Mouse (Mus musculus) CH12.LX (cell line): ENCODE measurements around the gene Ccdc58. TPM values are rescaled to one million over a fixed set of nuclear protein-coding genes. Genes with fewer than 3 reads are reported as not detected.

Experiments used
- DNase-seq: peaks from one replicate; pipeline ENCODE4 v3.0.0-alpha.2; 2013; ENCODE audit errors: extremely low read depth
- H3K27ac ChIP-seq: 2 replicates; pipeline ENCODE4 v1.5.1; 2012; ENCODE audit warnings: low read depth, mild to moderate bottlenecking, control low read depth, moderate library complexity; ENCODE audit not compliant: insufficient read depth
- H3K27me3 ChIP-seq: replicated peaks from 2 replicates; pipeline ENCODE3; 2012; ENCODE audit warnings: inconsistent platforms
- H3K36me3 ChIP-seq, 2 experiments: replicated peaks in 1 of 2; 2 replicates each; pipeline versions ENCODE3 to v1.6.1; 2012; ENCODE audit warnings: inconsistent platforms in 1 of 2, low read length in 1 of 2, mild to moderate bottlenecking in 1 of 2, mixed read lengths in 1 of 2, moderate library complexity in 1 of 2; ENCODE audit not compliant: control insufficient read depth in 1 of 2, insufficient read depth in 1 of 2
- H3K4me1 ChIP-seq, 2 experiments: 2 replicates each; pipeline ENCODE4 v1.6.1; 2012; ENCODE audit warnings: inconsistent platforms in 1 of 2, moderate library complexity in 1 of 2; ENCODE audit not compliant: insufficient read depth in 2 of 2, control insufficient read depth in 1 of 2
- H3K4me2 ChIP-seq: 2 replicates; pipeline ENCODE4 v1.6.1; 2012; ENCODE audit warnings: low read depth, mild to moderate bottlenecking, control low read depth; ENCODE audit not compliant: poor library complexity, insufficient read depth, severe bottlenecking
- H3K4me3 ChIP-seq, 3 experiments: fragments of 150-350 bp in 1 of 3; sonication (generic) in 1 of 3; replicated peaks in 1 of 3; 2 replicates each; pipeline versions ENCODE3 to v1.5.1; 2011 to 2012; ENCODE audit warnings: low read depth in 2 of 3, low read length in 2 of 3, mild to moderate bottlenecking in 2 of 3, moderate library complexity in 2 of 3, control low read depth in 1 of 3, improper control_type of control experiment in 1 of 3, inconsistent platforms in 1 of 3, mixed read lengths in 1 of 3; ENCODE audit not compliant: poor library complexity in 1 of 3
- H3K79me2 ChIP-seq: replicated peaks from 2 replicates; pipeline ENCODE4 v1.6.1; 2012; ENCODE audit warnings: mild to moderate bottlenecking, moderate library complexity; ENCODE audit not compliant: control insufficient read depth, poor library complexity, insufficient read depth, severe bottlenecking; ENCODE audit errors: extremely low read depth
- H3K9ac ChIP-seq: 2 replicates; pipeline ENCODE4 v1.6.1; 2012; ENCODE audit warnings: low read depth, mild to moderate bottlenecking, control low read depth, moderate library complexity; ENCODE audit not compliant: insufficient read depth
- H3K9me3 ChIP-seq: replicated peaks from 2 replicates; pipeline ENCODE3; 2012; ENCODE audit warnings: low read length, inconsistent platforms, mixed read lengths
- CHD1 ChIP-seq: IDR thresholded peaks from 2 replicates; pipeline ENCODE4 v1.6.1; 2012; ENCODE audit warnings: low read depth, low read length, improper control_type of control experiment, inconsistent platforms
- CHD2 ChIP-seq: IDR thresholded peaks from 2 replicates; pipeline ENCODE4 v1.6.1; 2011; ENCODE audit warnings: low read length, improper control_type of control experiment
- CTCF ChIP-seq, 2 experiments: IDR thresholded peaks in 1 of 2; conservative IDR thresholded peaks in 1 of 2; 2 replicates each; pipeline ENCODE4 v1.5.1; 2011 to 2012; ENCODE audit warnings: low read depth in 2 of 2, low read length in 2 of 2, improper control_type of control experiment in 1 of 2, inconsistent platforms in 1 of 2, mild to moderate bottlenecking in 1 of 2, moderate library complexity in 1 of 2
- ELF1 ChIP-seq: IDR thresholded peaks from 2 replicates; pipeline ENCODE4 v1.6.1; 2014; ENCODE audit warnings: low read depth, mild to moderate bottlenecking, inconsistent platforms, low read length, improper control_type of control experiment
- EP300 ChIP-seq: IDR thresholded peaks from 2 replicates; pipeline ENCODE4 v1.6.1; 2011; ENCODE audit warnings: low read length, improper control_type of control experiment
- GABPA ChIP-seq: IDR thresholded peaks from 2 replicates; pipeline ENCODE4 v1.6.1; 2012; ENCODE audit warnings: low read depth, low read length, improper control_type of control experiment, inconsistent platforms; ENCODE audit not compliant: insufficient replicate concordance
- JUN ChIP-seq: IDR thresholded peaks from 2 replicates; pipeline ENCODE4 v1.6.1; 2011; ENCODE audit warnings: low read depth, mild to moderate bottlenecking, low read length, improper control_type of control experiment, moderate library complexity; ENCODE audit not compliant: insufficient read depth
- KAT2A ChIP-seq: IDR thresholded peaks from 2 replicates; pipeline ENCODE4 v1.6.1; 2012; ENCODE audit warnings: low read length, improper control_type of control experiment, inconsistent platforms; ENCODE audit not compliant: insufficient replicate concordance
- MAFK ChIP-seq: IDR thresholded peaks from 2 replicates; pipeline ENCODE4 v1.6.1; 2011; ENCODE audit warnings: low read length, improper control_type of control experiment; ENCODE audit not compliant: insufficient replicate concordance
- MAX ChIP-seq: IDR thresholded peaks from 2 replicates; pipeline ENCODE4 v1.6.1; 2011; ENCODE audit warnings: low read length, improper control_type of control experiment
- MEF2A ChIP-seq: IDR thresholded peaks from 2 replicates; pipeline ENCODE4 v1.6.1; 2014; ENCODE audit warnings: low read depth, mild to moderate bottlenecking, inconsistent platforms, low read length, improper control_type of control experiment, borderline replicate concordance
- MYC ChIP-seq: IDR thresholded peaks from 2 replicates; pipeline ENCODE4 v1.6.1; 2011; ENCODE audit warnings: low read depth, mild to moderate bottlenecking, improper control_type of control experiment, low read length
- NELFE ChIP-seq: IDR thresholded peaks from 2 replicates; pipeline ENCODE4 v1.6.1; 2011; ENCODE audit warnings: low read depth, low read length, improper control_type of control experiment
- NRF1 ChIP-seq: IDR thresholded peaks from 2 replicates; pipeline ENCODE4 v1.6.1; 2014; ENCODE audit warnings: low read depth, mild to moderate bottlenecking, inconsistent platforms, low read length, improper control_type of control experiment, moderate library complexity
- POLR2A ChIP-seq: IDR thresholded peaks from 2 replicates; pipeline ENCODE4 v1.6.1; 2011; ENCODE audit warnings: low read depth, mild to moderate bottlenecking, improper control_type of control experiment, low read length
- POLR2AphosphoS2 ChIP-seq: IDR thresholded peaks from 2 replicates; pipeline ENCODE4 v1.6.1; 2011; ENCODE audit warnings: low read depth, low read length, improper control_type of control experiment
- RAD21 ChIP-seq: IDR thresholded peaks from 2 replicates; pipeline ENCODE4 v1.6.1; 2011; ENCODE audit warnings: low read depth, mild to moderate bottlenecking, low read length, improper control_type of control experiment, moderate library complexity
- SIN3A ChIP-seq: IDR thresholded peaks from 2 replicates; pipeline ENCODE4 v1.6.1; 2012; ENCODE audit warnings: low read length, improper control_type of control experiment, inconsistent platforms
- SMC3 ChIP-seq: IDR thresholded peaks from 2 replicates; pipeline ENCODE4 v1.6.1; 2011; ENCODE audit warnings: low read depth, low read length, improper control_type of control experiment
- TBP ChIP-seq: conservative IDR thresholded peaks from 2 replicates; pipeline ENCODE4 v1.6.1; 2011; ENCODE audit warnings: low read depth, low read length, improper control_type of control experiment
- TCF12 ChIP-seq: IDR thresholded peaks from 2 replicates; pipeline ENCODE4 v1.6.1; 2014; ENCODE audit warnings: low read depth, mild to moderate bottlenecking, inconsistent platforms, low read length, improper control_type of control experiment
- USF2 ChIP-seq: conservative IDR thresholded peaks from 2 replicates; pipeline ENCODE4 v1.6.1; 2011; ENCODE audit warnings: low read depth, low read length, improper control_type of control experiment
- ZMIZ1 ChIP-seq: IDR thresholded peaks from 2 replicates; pipeline ENCODE4 v1.6.1; 2012; ENCODE audit warnings: low read depth, mild to moderate bottlenecking, inconsistent platforms, low read length, improper control_type of control experiment
- dilution Hi-C: fragments of 300-500 bp; cut with MboI; formaldehyde crosslinking; loops from 2 replicates; pipeline ENCODE4 v1.14.3; 2020; ENCODE audit warnings: low sequenced_read_pairs; ENCODE audit not compliant: extremely low pct_unique_long_range_greater_than_20kb, extremely low pct_ligation_motif_present
- in situ Hi-C: fragments of 300-500 bp; cut with MboI; formaldehyde crosslinking; loops from 3 replicates; pipeline ENCODE4 v1.14.3; 2019; ENCODE audit warnings: low sequenced_read_pairs, low pct_ligation_motif_present, low pct_unique_long_range_greater_than_20kb, mixed read lengths
- polyA plus RNA-seq: library from polyadenylated mRNA; unstranded; fragments of >175 nt; gene quantifications from 2 replicates; pipeline ENCODE4 v1.2.1, GENCODE M21; 2012; ENCODE audit warnings: low read depth; ENCODE audit not compliant: insufficient read length
- total RNA-seq, 2 experiments: library from RNA; depleted of rRNA; stranded (reverse); fragments of 300-350 nt in 1 of 2; fragments of >200 nt in 1 of 2; gene quantifications; 2 replicates each; pipeline ENCODE4 v1.2.3; 2012 to 2014

The Ccdc58 gene
- total and polyA plus RNA-seq, 3 experiments = 188 to 545 (median 280) TPM

- Histone ChIP-seq H3K79me2 (peaks cover 41% of the 10 kb centered on the region), H3K36me3 (peaks cover 1 to 49% of the 10 kb centered on the region in 2 experiments), H3K27me3 (no peaks in the 10 kb centered on the region), H3K9ac (peak overlapping the region; percentile 97), H3K4me3 (peak overlapping the region; percentile 84 to 98 (median 86)), H3K4me2 (peak overlapping the region; percentile 94), H3K9me3 (no peaks in the 10 kb centered on the region), H3K4me1 (peaks cover 13 to 58% of the 10 kb centered on the region in 2 experiments), H3K27ac (peak overlapping the region; percentile 93)
- dilution Hi-C loops (no loop called here), in situ Hi-C loops (no loop called here)
- DNase-seq = no peak
- TF ChIP-seq TBP (no peak), CHD1 (peak; percentile 94; the same call in 1 of the 2 replicates), RAD21 (no peak), SIN3A (peak; percentile 80)
Observed at GRCm38 (mm10) chr16:36071071-36071449, 425 bp upstream of the Ccdc58 start.

- Histone ChIP-seq H3K27me3 (no peaks in the 10 kb centered on the region), H3K79me2 (peaks cover 51% of the 10 kb centered on the region), H3K9me3 (no peaks in the 10 kb centered on the region), H3K9ac (peak overlapping the region; percentile 97), H3K4me3 (peak overlapping the region; percentile 69 to 86 (median 84)), H3K4me1 (peaks cover 13 to 55% of the 10 kb centered on the region in 2 experiments), H3K4me2 (peak overlapping the region; percentile 60; the same call in 1 of the 2 replicates), H3K36me3 (peaks cover 6 to 49% of the 10 kb centered on the region in 2 experiments), H3K27ac (peak overlapping the region; percentile 93)
- TF ChIP-seq CHD1 = peak; percentile 89; the same call in 1 of the 2 replicates
- TF ChIP-seq NRF1 = no peak
- TF ChIP-seq MYC = no peak
- TF ChIP-seq CTCF (conservative IDR thresholded peaks at IDR 0.05 in 1 of 2, IDR thresholded peaks at IDR 0.05 in 1 of 2; ENCODE audit: low read depth in 2 of 2, low read length in 2 of 2) = no peak
- DNase-seq = no peak
- dilution Hi-C loops (no loop called here), in situ Hi-C loops (no loop called here)
Observed at GRCm38 (mm10) chr16:36072410-36073011, 1.0 kb downstream of the Ccdc58 start.

GRCm38 (mm10) chr16:36074772-36075171 lies 3.3 kb downstream of the Ccdc58 start:
- TF ChIP-seq KAT2A (no peak), MAX (no peak), EP300 (no peak), TCF12 (no peak), CHD2 (no peak), POLR2A (no peak), USF2 (no peak), NELFE (no peak), SIN3A (no peak), MEF2A (no peak), GABPA (no peak), SMC3 (no peak), NRF1 (no peak), JUN (no peak), ZMIZ1 (no peak), MAFK (no peak), CTCF (conservative IDR thresholded peaks at IDR 0.05 in 1 of 2, IDR thresholded peaks at IDR 0.05 in 1 of 2; ENCODE audit: low read depth in 2 of 2, low read length in 2 of 2) (no peak), POLR2AphosphoS2 (no peak), TBP (no peak), ELF1 (no peak)
- in situ Hi-C loops = no loop called here
- H3K4me1 ChIP-seq = peaks cover 4 to 32% of the 10 kb centered on the region in 2 experiments; a peak in 3 of 4 replicates
- DNase-seq = no peak
- H3K36me3 ChIP-seq = peaks cover 6 to 51% of the 10 kb centered on the region in 2 experiments
- H3K27me3 ChIP-seq = no peaks in the 10 kb centered on the region
- no peak overlapping the region for H3K4me3 ChIP-seq
- no peaks in the 10 kb centered on the region for H3K9me3 ChIP-seq
- no peak overlapping the region for H3K27ac ChIP-seq
- dilution Hi-C loops = no loop called here
- peaks cover 53% of the 10 kb centered on the region for H3K79me2 ChIP-seq
- H3K4me2 ChIP-seq = no peak overlapping the region
- H3K9ac ChIP-seq = no peak overlapping the region
